Mouse (Mus musculus): ENCODE measurements around the gene Stn1.

The Stn1 gene

DNA sequence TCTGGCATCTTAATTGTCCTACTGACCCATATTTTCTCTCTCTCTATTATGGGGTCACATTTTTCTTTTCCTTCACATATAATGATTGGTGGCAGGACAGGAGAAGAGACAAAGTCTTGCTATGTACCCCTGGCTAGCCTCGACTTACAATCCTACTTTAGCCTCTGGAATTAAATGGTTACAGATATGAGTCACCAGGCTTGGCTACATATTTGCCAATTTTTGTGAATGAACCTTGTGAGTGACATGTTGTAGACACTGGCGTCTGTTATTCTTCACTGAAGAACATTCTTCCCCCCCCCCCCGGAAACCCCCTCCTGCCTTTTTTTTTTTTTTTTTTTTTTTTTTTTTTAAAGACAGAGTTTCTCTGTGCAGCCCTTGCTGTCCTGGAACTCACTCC is 54.0 kb downstream of the Stn1 start:
- DNase-seq (ENCODE audit: low read depth, low spot score), result no peak

DNA sequence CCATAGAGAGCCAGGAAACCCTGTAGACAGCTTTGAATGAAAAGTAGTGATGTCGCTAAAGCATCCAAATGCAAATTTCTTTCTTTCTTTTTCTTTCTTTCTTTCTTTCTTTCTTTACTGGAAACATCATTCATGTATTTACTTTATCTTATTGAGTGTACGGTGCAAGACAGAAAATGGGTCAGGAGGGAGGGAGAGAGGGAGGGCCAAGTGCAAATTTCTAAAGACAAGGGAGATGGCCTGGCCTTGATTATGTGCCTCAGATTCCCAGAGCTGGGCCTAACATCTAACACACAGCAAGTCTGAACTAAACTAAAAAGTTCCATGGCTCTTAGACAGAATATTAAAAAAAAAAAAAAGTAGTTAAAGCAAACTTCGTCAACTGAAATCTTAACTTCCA is 63.9 kb downstream of the Stn1 start:
- DNase-seq (ENCODE audit: low read depth, low spot score), result no peak

DNA sequence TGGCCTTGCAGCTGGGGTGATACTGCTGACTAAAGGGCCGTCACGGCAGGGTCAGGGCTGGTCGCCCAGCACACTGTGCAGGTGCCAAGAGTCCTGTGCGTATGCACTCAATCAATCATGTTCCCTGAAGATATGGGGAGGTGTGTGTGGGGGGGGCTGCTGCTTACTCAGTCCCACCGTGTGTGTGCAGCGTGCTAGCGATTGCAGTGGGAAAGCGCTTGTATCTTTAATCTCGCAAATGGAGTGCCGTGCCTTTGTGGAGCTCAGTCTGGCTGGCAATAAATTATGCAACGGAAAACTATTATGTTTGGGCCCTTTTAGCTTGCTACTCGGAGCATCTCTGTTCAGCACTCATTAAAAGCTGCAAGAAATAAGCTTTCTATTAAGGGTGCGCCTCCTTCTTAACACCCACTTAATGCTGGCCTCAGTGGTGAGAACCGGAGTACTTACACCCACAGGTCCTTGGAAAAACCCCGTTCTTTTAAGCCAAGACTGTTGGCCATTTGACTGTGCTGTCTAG is 64.4 kb downstream of the Stn1 start:
- no peak for DNase-seq (ENCODE audit: low read depth, low spot score)

DNA sequence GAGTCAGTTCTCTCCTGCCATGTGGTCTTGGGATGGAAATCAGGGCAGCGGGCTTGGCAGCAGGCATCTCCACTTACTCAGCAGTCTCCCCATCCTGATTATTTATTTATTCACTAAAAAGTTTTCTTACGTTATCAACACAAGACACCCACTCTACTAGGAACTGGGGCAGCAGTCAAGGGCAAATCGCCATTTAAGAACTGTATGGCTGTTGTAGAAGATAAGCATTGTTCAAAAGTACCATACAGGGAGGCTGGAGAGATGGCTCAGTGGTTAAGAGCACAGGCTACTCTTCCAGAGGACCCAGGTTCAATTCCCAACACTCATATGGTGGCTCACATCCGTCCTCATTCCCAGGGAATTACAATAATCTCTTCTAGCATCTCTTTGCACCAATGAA is 65.5 kb downstream of the Stn1 start:
- DNase-seq (ENCODE audit: low read depth, low spot score), result no peak

DNA sequence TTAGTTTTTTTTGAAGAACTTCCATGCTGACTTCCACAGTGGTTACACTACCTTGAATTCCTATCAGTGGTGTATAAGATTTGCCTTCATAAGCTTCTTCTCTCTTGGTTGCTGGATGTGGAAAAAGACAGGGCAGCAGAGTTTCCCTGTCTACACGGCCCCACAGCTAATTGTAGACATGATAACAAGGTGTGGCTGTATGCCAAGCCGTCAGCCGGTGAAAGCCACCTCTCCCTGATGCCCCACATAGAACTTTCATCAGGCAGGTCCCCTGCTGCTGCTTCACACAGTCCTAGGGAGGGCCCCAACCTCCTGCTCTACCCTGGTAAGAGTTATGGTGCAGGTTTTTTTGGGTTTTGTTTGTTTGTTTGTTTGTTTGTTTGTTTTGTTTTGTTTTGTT is 68.6 kb downstream of the Stn1 start:
- DNase-seq (ENCODE audit: low read depth, low spot score), result no peak

DNA sequence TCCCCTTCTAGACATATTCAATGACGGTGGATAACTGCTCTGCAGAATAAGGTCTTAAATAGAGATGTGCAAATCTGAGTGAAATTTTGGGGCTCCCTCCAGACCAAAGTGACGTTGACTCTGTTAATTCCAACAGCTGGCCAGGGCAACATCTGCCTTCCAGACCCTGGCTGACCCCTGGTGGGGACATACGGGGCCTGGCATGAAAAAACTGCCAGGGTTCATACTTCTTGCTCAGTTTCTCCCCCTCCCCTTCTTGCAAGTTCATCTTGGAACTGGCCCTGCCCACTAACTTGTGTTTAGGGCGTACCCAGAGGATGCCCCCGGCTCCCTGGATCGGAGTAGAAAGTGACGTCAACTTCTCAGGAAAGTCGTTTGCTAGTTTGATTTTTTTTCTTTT is 70.5 kb downstream of the Stn1 start:
- DNase-seq (ENCODE audit: low read depth, low spot score), result no peak

DNA sequence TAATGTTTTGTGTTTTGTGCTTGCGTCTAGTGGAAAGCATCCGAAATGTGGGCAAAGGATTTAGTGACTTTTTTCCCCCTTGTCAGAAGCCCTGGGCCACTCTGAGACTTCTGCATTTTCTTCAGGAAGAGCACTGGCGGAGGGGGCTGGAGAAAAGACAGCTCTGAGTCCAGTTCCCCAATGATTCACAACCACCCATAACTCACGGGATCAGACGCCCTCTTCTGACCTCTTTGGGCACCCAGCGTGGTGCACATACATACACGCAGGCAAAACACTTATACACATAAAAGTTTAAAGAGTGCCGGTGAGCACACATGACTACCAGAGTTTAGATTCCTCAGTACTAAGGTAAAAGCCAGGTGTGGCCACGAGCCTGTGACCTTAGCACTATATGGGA is 71.8 kb downstream of the Stn1 start:
- no peak for DNase-seq (ENCODE audit: low read depth, low spot score)

DNA sequence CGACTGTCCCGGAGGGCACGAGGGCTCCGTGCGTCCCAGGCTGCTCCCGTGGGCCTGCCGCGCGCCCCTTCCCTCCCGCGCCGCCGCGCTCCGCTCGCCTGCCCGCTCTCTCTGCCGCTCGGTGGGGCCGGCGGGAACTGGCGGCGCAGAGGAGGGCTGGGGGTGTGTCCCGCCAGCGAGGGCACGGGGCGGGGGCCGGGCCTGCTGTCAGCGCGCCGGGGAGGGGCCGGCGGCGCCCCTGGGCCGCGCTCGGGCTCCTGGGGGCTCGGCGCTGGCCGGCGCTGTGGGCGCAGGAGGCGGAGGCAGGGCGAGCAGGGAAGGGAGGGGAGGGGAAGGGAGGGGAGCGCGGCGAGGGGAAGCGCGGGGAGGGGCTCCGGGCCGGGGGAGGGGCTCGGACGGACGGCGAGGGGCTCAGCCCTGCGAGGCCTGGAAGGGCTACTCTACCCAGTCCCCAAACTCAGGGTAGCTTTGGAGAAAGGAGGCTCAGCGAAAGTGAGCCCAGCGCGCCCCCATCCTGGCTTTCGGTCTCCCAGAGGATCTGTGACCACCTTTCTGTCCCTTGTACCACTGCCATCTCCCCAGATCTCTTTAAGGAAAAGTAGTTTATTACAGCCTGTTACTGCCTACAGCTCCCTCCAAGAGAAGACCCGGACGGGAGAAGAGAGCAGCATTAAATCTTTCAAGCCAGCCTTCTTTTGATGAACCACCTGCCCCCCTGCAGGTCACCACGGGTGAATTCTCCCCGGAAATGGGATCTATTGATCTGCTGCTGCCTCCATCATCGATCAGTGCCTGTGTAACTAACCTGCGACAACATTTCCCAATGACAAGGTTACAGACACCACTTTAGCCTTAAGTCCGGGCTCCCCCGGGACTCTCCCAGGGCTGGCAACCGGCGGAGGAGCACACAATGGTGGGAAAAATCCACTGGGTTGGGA is 72.7 kb downstream of the Stn1 start, which contains the start of gene Sh3pxd2a:
TSS of gene Sh3pxd2a (minus strand) at position 98 of the 938 bp plus-strand sequence.
- DNase-seq (ENCODE audit: low read depth, low spot score), result no peak

DNA sequence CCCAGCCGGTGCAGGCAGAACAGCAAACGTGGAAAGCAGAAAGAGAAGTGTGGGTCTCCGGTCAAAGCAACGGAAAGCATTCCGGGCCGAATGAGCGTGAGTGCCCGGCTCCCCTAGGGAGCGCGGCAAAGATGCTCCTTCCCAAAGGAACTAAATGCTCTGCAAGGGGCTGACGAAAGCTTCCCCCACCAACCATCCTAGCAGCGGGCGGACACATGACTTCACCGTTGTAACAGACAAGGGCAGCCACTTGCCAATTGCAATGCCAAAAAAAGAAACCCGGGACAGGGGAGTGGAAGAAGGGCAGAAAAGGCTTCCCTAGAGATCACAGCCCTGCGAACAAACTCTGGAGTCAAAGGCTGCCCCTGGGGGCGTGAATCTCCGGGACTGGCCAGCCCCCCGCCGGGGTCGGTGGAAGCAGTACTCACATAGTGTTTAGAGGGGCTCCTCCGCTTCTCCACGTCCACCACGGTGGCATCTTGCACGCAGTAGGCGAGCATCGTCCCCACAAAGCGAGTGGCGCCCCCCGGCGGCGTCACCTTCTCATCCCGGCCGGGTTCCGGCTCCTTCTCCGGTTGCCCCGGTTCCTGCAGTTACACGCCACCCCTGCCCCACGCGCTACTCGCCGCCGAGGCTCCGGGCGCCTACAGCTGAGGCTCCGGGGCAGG is 73.5 kb downstream of the Stn1 start:
- no peak for DNase-seq (ENCODE audit: low read depth, low spot score)

DNA sequence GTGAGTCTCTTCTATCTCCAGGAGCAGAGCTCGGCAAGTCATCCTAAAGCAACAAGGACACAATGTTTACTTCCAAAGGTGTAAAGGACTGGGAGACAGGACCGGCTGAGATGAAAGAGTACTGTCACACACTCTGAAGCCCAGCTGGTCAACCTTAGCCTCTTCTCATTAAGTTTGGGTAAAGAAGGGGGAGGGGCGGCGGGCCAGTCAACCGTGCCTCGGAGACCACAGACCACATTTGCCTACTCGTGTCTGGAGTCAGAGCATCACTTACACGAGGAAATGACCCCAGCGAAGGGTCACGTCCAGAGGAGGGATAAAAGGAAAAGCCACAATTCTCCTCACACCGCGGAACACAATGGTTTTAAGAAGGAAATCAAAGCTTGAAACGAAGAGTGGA is 74.1 kb downstream of the Stn1 start:
- no peak for DNase-seq (ENCODE audit: low read depth, low spot score)

DNA sequence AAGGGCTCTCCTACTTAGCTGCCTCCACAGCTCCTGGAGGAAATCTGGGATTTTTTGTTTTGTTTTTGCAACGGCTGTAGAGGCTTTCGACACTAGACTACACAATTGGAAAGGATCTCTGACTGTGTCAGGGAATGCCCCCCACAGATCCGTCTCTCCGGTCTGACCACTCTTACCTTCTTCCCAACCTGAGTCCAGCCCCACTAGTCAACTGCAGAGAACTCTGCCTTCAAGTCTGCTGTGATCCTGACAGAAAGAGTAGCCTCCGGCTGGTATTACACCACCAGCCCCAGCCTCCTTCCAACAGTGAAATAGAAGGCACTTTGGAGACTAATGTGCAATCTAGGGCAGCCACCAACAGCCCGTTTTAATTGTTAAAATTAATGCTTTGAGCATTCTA is 74.6 kb downstream of the Stn1 start:
- no peak for DNase-seq (ENCODE audit: low read depth, low spot score)

DNA sequence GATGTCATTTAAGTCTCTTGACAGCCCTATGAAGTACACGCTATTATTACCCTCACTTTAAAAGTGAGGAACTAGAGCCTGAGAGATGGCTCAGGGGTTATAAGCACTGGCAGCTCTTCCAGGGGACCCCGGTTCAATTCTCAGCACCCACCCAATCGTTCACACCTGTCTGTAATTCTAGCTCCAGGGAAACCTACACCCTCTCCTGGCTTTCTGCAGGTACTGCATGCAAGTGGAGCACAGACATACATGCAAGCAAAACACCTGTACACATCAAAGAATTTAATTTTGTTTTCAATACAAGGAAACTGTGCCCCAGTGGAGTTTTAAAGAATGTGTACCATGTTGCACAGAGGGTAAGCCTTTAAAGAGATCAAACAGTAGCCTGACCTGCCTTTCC is 75.5 kb downstream of the Stn1 start:
- DNase-seq (ENCODE audit: low read depth, low spot score), result no peak

DNA sequence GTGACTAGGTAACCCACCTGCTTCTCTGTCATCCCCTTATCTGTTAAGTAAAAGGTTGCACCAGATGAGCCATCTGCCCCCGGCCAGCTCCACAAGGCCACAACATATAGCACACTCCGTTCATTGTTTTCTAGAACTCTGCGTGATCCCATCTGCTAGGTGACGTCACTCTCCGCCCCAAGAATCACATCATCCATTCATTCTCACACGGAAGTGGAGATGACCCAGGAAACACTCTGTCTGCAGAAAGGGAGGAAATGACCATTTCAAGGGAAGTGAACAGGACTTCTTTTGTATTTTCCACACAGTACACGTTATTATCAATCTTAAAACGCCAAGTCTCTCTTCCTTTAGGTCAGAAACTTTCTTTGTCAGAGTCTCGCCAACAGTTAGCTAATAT is 75.9 kb downstream of the Stn1 start:
- DNase-seq (ENCODE audit: low read depth, low spot score), result no peak

DNA sequence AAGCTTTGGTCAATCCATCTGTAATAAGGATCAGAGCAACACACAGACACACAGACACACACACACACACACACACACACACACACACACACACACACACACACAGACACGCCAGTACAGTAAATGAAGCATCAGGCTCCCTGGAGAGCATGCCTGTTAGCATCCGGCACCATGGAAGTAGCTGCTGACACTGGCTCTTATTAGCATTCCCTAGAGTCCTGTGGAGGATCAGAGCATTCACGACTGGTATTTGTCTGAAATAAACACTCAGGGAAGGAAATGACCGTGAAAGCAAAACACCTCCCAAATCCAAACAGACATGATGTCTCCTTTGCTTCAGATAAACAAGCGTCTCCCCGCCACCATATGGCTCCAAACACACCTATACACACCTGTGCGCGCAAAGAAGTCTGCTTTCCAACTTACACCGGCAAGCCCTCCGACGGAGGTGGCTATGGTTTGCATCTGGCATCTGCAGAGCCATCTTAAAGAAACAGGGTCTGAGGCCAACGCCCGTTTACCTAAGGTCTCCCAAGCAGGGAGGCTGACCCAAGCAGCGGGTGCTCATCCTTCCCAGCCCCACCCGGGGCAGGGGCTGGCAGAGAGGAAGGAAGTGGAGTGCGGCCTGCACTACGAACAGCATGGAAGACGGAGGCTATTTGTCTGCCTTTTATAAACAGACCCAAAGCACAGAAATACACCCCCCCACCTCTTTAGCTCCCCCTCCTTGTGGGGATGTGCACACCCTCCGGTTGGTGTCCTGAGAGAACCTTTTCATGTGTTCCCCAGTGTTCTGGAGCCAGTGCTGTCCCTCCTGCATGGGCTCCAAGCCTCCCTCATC is 77.0 kb downstream of the Stn1 start:
- no peak for DNase-seq (ENCODE audit: low read depth, low spot score)

DNA sequence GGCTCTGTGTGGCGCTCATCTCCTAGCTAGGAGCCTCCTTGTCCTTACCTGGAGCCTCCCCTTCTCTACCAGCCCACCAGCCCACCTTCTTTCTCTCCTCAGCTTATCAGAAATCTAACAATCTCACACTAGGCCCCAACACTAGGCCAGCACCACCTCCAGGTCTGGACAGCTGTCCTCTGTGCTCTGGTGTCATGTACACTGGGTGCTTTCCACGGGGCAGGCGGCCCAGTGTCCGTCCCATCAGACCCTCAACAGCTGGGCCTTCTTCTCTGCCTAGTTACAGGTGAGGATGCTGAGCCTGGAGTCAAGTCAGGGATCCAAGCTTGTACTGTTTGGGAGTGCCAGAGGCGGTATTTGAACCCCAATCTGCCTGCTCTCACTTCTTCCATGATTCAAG is 78.1 kb downstream of the Stn1 start:
- DNase-seq (ENCODE audit: low read depth, low spot score), result no peak

DNA sequence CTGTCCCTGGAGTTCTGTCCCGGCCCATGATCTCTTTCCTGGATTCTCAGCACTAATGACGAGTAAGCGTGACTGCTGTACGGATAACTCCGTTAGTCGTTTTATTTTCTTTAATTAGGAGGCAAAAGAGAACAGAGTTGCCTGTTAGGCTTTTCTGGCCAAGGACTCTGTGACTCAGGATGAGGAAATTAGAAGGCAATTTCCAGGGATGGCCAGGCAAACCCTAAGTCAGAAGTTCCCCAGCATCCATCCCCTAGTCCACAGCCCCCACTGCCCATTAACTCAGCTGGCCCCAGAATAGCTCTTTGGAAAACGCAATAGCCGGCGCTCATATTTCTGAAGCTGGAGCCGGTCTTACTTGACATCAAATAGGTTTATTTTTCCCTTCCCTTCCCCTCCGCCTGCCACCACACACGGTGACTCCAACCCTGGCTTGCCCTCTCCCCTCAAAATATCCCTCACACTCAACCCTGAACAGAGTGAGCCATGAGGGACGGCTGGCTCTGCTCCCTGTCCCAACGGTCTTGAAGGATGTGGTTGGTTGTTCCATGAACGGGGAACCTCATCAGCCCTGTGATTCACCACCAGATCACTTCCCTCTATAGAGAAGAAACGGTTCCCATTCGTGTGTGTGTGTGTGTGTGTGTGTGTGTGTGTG is 78.7 kb downstream of the Stn1 start:
- DNase-seq (ENCODE audit: low read depth, low spot score), result no peak

DNA sequence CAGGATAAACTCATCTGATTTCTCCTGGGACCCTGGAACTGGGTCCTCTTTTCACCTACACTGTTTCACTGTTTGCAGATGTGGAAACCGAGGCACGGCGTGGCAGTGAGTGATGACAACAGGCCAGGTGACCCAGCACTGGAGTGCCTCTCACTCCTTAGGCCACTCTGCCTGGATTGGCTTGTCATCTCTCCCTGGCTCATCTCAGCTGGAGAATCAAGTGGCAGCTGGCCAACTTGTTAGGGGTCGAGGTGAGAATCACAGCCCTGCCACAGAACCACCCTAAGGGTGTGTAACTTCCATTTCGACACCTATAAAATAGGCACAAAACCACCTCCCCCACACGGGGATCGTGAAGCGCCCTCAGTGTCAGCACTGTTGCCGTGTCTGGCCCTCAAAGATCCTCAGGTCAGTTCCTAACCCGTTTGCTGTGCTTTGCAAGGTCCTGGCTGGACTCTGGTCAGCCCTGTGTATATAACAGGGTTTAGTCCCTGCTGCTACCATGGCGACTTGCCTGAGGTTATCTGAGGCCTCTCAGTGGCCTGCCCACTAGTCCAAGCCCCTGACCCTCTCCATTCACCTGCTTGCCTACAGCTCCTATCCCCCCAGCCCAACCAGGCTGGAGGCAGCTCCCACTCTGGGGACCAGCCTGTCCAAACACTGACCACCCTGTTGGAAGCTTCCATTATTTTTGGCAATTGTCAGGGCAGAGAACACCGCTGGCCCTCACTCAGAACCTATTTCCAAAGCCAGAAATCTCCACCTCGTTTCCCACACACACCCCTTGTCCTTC is 79.4 kb downstream of the Stn1 start:
- no peak for DNase-seq (ENCODE audit: low read depth, low spot score)

DNA sequence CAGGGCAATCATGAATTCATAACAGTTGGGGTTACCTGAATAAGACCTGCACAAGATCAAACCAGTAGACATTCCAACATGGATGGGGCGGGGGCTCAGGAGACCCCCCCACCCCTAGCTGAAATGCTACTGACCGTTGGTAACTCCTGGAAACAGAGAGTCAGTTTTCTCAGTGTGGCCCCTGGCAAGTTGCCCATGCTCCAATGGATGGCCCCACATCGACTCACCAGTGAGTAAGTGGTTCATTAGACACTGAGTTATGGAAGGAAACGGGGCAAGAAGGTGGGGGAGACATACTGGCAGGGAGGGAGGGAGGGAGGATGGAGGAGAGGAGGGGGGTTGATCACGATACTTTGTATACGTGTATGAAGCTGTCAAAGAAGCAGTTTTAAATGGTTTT is 81.3 kb downstream of the Stn1 start:
- no peak for DNase-seq (ENCODE audit: low read depth, low spot score)

DNA sequence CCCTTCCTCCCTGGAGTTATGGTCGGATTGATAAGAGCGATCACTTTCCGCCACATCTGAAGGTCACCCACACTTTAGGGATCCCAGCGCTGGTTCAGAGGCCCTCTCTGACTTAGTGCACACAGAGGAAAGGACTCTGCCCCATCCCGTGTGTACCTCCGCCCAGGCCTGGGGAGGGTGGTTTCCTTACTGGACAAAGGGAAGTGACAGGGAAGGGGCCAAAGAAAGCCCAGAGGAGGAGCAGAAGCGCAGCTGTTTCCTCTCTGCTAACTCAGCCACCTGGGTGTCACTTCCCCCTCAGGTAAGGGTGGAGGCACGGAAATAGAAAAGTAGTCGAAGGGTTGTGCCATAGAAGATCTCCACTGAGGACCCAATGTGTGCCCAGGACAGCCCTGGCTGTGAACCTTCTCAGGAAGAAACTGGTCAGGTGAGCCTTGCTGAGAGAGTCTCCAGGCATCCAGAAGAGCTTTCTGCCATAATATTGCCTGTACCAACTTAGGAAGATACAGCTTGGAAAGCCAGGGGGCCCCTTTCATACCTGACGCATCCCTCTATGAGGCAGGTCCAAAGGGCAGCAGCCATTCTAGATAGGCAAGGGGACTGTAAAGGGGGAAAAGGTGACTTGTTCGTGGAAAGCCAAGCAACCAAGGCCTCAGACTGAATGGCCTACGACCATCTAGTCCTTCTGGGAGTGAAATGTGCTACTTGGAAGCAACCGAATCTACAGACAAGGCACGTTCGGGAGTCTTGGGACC is 82.1 kb downstream of the Stn1 start:
- no peak for DNase-seq (ENCODE audit: low read depth, low spot score)
